Mouse (Mus musculus) gonadal fat pad, adult 2 months (tissue): ENCODE results near the gene Bahcc1. TPM values are rescaled to one million over a fixed set of nuclear protein-coding genes. Genes with fewer than 3 reads are reported as not detected.

ENCODE experiments used
- DNase-seq: peaks from one replicate; pipeline ENCODE4 v3.0.0-alpha.2; 2012; ENCODE audit warnings: low read depth
- polyA plus RNA-seq: library from polyadenylated mRNA; depleted of rRNA; stranded (reverse); fragments of >200 nt; gene quantifications from 2 replicates; pipeline ENCODE4 v1.2.3, GENCODE M21; 2012; rRNA removed

The Bahcc1 gene
- polyA plus RNA-seq, 1 experiment = 7.4 TPM

DNA sequence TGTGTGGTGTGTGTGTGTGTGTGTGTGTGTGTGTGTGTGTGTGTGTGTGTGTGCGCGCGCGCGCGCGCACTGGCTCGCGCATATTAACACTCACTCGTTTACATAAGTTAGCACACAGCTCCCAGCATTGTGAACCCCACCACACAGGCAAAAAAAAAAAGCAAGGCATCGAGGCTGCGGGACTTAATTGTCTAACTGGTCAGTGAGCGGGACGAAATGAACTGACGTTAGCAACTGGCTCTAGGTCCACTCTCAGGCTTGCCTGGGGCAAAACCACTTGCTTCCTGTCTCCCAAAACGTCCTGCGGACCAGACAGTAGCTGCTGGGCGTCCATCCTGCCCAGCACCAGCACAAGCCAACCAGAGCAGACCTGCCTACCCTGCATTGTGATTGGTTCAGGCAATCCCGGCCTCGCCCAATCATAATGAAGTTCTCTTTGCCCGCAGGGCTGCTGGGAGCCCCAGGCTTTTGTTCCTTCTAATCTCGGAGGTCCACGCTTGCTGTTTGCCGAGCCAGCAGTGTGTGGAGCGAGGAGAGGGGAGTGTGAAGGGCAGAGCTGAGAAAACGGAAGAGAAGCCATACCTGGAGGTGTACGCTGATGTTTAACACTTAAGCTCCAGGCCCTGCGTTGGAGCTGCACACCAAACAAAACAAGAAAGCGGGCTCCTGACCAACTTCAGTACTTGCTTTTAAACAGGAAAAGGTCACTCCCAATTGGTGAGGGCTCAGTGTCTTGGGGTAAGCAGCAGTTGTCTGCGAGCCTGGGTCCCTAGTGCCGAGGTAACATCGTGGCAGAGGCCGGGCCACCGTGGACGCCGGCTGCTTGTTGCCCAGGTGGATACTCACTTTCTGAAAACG is 83.3 kb downstream of the Bahcc1 start:
- no peak for DNase-seq

DNA sequence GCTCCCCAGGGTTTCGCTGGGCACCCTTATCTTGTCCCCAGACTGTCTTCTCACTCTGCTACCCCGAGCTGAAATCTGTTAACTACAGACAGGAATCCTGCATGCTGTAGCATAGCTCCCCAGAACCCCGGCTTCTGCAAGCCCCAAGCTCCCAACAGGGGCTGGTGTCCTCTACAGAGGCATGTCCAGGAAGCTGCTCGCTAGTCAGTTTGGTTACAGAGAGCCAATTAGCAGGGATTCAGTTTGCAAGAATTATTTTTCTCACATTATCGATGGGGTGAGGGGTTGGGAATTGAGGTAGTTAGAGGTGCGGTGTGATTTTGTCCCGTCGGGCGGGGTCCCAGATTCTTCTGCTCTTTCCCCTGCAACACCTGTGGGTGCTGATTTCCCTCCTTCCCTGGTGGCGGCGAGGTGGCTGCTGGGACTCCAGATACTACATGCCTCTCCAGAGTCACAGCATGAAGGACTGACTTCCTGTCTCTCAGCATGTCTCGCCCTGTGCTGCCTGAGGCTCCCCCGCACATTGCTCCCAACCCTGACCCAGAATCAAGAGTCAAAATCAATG is 84.0 kb downstream of the Bahcc1 start:
- no peak for DNase-seq

DNA sequence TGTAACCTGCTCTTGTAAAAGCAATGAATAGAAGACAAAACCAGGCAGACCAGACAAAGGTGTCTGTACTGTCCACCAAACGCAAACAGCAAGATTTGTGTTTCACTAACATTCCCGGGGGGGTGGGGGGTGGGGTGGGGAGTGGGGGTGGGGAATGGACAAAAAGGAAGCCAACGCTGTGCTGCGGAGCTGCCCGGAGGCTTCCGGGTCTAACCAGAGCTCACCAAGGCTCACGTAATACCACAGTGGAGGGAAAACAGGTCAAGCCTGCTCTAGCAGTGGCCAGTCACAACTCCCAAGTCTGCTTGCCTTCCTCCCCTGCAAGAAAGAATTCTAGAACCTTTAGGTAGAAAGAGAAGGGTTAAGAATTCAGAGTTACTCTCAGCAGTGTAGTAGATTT is 84.7 kb downstream of the Bahcc1 start:
- DNase-seq = no peak

DNA sequence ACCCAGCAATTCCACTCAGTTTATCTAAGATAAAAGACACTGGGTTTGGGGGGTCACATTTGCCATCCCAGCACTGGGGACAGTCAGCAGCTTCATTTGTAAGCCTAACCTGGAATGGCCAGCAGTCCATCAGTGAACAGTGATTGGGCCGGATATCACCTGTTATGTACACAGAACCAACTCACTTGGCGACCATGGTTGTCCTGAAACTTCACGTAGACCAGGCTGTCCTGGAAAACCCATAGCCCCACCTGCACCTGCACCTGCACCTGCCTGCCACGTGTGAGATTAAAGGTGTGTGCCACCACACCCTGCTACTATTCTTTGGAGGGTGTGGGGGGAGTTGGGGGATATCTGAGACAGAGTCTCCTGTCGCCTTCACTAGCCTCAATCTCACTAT is 86.6 kb downstream of the Bahcc1 start:
- DNase-seq = no peak

DNA sequence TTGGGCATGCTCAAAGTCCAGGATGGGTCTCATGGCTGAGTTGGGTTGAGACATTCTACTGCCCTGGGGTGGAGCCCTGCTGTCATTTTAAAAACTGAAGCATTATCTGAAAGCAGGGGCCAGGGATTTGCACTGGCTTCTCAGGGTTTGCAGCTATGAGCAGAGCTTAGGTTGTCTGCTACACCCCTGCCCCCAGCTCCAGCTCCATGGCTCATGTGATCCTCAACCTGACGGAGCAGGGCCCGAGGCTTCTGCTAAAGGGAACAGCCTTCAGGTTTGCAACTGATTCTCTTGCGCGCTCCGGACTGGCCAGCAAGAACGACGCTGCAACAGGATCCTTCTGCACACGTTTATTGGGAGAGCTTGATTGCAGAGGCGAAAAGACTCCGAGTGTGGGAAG is 87.4 kb downstream of the Bahcc1 start:
- DNase-seq = no peak

DNA sequence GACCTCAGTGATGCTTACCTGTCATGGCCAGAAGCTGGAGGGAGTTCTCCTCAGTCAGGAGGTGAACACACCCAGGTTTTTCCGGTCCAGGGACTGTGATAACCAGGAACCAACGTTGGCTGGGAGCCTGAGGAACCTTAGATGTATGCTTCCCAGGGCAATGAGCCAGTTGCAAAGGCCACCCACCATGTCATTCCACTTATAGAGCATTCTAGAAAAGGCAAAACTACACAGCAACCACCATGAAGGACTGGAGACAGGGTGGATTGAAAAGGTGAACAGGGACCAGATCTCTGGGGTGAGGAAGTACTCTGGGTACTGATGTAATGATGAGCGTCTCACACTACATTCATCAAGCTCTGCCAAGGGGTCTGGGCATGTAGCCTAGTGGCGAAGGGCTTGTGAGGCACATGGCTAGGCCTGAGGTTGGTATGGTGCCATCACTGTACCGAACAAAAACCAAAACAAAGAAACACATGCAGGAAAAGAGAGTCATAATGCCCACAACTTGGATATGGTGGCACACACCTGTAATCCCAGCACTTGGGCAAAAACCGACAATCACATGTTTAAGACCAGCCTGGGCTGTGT is 102.8 kb downstream of the Bahcc1 start:
- no peak for DNase-seq

DNA sequence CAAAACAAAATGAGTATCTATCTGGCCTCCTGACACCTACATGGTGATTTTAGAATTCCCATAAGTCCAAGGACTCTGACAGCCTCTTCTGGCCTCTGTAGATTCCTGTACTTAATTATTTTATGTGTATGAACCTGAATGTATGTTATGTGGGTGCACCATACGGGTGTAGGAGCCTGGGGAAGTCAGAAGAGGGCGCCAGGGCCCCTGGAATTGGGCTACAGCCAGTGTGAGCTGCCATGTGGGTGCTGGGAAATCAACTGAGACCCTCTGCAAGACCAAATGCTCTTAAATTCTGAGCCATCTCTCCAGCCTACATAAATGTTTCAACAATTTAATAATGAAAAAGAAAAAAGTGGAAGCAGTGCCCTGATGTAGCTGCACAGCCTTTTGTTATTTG is 104.7 kb downstream of the Bahcc1 start:
- no peak for DNase-seq

DNA sequence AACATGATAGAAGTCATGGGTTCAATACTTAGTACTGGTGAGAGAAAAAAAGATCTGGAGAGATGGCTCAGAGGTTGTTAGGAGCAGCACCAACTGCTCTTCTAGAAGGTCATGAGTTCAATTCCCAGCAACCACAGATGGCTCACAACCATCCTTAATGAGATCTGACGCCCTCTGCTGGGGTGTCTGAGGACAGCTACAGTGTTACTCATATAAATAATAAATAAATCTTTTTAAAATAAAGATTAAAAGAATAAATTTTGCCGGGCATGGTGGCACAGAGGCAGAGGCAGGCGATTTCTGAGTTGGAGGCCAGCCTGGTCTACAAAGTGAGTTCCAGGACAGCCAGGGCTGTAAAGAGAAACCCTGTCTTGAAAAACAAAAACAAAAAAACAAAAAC is 106.0 kb downstream of the Bahcc1 start:
- no peak for DNase-seq

DNA sequence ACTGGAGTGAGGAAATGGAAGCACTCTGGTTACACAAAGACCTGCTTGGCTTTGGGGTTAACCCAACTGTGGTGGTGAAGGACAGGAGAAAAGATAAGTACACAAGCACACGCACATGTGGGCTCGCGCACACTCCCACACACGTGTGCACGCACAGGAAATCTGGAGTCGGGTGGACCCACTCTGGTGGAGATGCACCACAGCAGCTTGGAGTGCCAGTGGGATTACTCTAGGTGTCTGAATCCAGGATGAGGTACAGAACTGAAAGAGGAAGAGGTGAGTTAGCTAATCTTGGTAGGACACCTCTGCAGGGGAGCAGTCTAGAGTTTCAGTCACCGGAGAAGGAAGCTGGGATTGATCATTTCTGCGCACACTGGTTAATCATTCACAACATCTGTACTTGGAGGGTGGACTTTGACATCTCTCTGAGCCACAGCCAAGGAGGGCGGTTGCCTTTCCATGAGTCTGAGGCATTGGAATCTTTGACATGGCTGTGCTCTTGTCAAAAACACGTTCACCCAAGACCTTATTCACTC is 107.3 kb downstream of the Bahcc1 start:
- no peak for DNase-seq

DNA sequence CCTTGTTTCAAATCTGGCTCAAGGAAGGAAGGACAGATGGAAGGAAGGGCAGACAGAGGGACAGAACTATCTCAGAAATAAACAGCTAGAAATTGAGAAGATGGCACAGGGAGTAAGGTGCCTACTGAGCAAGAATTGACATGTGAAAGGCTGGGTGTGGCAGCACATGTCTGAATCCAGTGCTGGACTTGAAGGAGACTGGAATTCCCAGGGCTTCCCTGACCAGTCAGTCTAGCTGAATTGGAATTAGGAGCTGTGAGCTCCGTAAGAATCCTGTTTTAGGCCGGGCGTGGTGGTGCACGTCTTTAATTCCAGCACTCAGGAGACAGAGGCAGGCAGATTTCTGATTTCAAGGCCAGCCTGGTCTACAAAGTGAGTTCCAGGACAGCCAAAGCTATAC is 108.9 kb downstream of the Bahcc1 start:
- no peak for DNase-seq

Other genes starting within 250 kb of the Bahcc1 start
- gene Aatk, start 185.8 kb upstream of the Bahcc1 start, polyA plus RNA-seq = 20.5 and 25.6 TPM in 2 replicates
- gene Cep131, start 146.1 kb upstream of the Bahcc1 start, polyA plus RNA-seq = 8.8 and 9.8 TPM in 2 replicates
- gene Tepsin, start 134.2 kb upstream of the Bahcc1 start, polyA plus RNA-seq = 24.4 and 32.5 TPM in 2 replicates
- gene Ndufaf8, start 134.0 kb upstream of the Bahcc1 start, polyA plus RNA-seq = 33.1 and 39.7 TPM in 2 replicates
- 153 and 192 TPM in 2 replicates for gene Slc38a10, start 81.6 kb upstream of the Bahcc1 start, polyA plus RNA-seq
- gene Actg1, start 115.6 kb downstream of the Bahcc1 start, polyA plus RNA-seq = 916 and 1,199 TPM in 2 replicates
- 0.56 and 0.78 TPM in 2 replicates for gene Fscn2, start 128.6 kb downstream of the Bahcc1 start, polyA plus RNA-seq
- gene Faap100, start 145.8 kb downstream of the Bahcc1 start, polyA plus RNA-seq = 28.5 and 29.6 TPM in 2 replicates
- 68.8 and 71.4 TPM in 2 replicates for gene Nploc4, start 204.8 kb downstream of the Bahcc1 start, polyA plus RNA-seq
- not detected in 2 replicates for gene Tspan10, start 209.7 kb downstream of the Bahcc1 start, polyA plus RNA-seq
- 0.42 and 0.72 TPM in 2 replicates for gene Pde6g, start 220.6 kb downstream of the Bahcc1 start, polyA plus RNA-seq
- 24.5 and 30.4 TPM in 2 replicates for gene Oxld1, start 225.1 kb downstream of the Bahcc1 start, polyA plus RNA-seq
- 13.1 and 16.6 TPM in 2 replicates for gene Ccdc137, start 225.2 kb downstream of the Bahcc1 start, polyA plus RNA-seq
- 32.5 and 34.3 TPM in 2 replicates for gene Arl16, start 234.7 kb downstream of the Bahcc1 start, polyA plus RNA-seq